Mouse (Mus musculus) hindbrain, embryonic 14.5 days (tissue): ENCODE results near the gene 1700020A23Rik. TPM values are rescaled to one million over a fixed set of nuclear protein-coding genes. Genes with fewer than 3 reads are reported as not detected.

Source experiments
- ATAC-seq: fragments of 200-750 bp; cut with Nextera tagmentation; 2 replicates; pipeline ENCODE4 v1.8.0; 2017; ENCODE audit warnings: moderate number of reproducible peaks, mild to moderate bottlenecking, moderate TSS enrichment, moderate library complexity; ENCODE audit not compliant: low FRiP score
- DNase-seq: peaks from one replicate; pipeline ENCODE4 v3.0.0-alpha.2; 2015; ENCODE audit warnings: low spot score
- H3K27ac ChIP-seq: fragments of 300-500 bp; sonication (generic); 2 replicates; pipeline ENCODE4 v1.5.1; 2014; ENCODE audit warnings: mild to moderate bottlenecking, moderate library complexity
- H3K27me3 ChIP-seq: fragments of 300-500 bp; sonication (generic); 2 replicates; pipeline ENCODE4 v1.6.1; 2014; ENCODE audit warnings: mild to moderate bottlenecking, low read length, mixed read lengths; ENCODE audit not compliant: control insufficient read depth, insufficient read depth
- H3K36me3 ChIP-seq: fragments of 300-500 bp; sonication (generic); replicated peaks from 2 replicates; pipeline ENCODE4 v1.6.1; 2014; ENCODE audit not compliant: control insufficient read depth, insufficient read depth
- H3K4me1 ChIP-seq: fragments of 300-500 bp; sonication (generic); replicated peaks from 2 replicates; pipeline ENCODE4 v1.6.1; 2014; ENCODE audit warnings: antibody characterized with exemption, low read length, mixed read lengths; ENCODE audit not compliant: control insufficient read depth, insufficient read depth
- H3K4me2 ChIP-seq: fragments of 300-500 bp; sonication (generic); replicated peaks from 2 replicates; pipeline ENCODE4 v1.6.1; 2014; ENCODE audit warnings: mild to moderate bottlenecking, moderate library complexity
- H3K4me3 ChIP-seq: fragments of 300-500 bp; sonication (generic); replicated peaks from 2 replicates; pipeline ENCODE4 v1.5.1; 2014; ENCODE audit warnings: mild to moderate bottlenecking, low read length
- H3K9ac ChIP-seq: fragments of 300-500 bp; sonication (generic); 2 replicates; pipeline ENCODE4 v1.6.1; 2014
- H3K9me3 ChIP-seq: fragments of 300-500 bp; sonication (generic); 2 replicates; pipeline ENCODE4 v1.6.1; 2016; ENCODE audit warnings: low read length; ENCODE audit not compliant: control insufficient read depth
- WGBS: fragments of 180-500 bp; shearing (Covaris S2); extraction: QIAGEN DNeasy Blood & Tissue Kit; methylation state at CpG from one replicate; pipeline ENCODE4 v1.1.7; 2014; 5-methylcytosine and 5-hydroxymethylcytosine counted together
- polyA plus RNA-seq: library from polyadenylated mRNA; unstranded; fragments of >200 nt; fragmentation: Nextera tagmentation; extraction: Ambion mirVana; gene quantifications from 2 replicates; pipeline ENCODE4 v1.2.1, GENCODE M21; 2014

The 1700020A23Rik gene
- polyA plus RNA-seq, 1 experiment from 2014 or later: 0.72 TPM

- Histone ChIP-seq H3K36me3 (no peaks in the 10 kb centered on the region), H3K4me2 (no peak overlapping the region), H3K27me3 (no peaks in the 10 kb centered on the region), H3K27ac (no peak overlapping the region), H3K4me3 (no peak overlapping the region), H3K9ac (no peak overlapping the region), H3K9me3 (no peaks in the 10 kb centered on the region), H3K4me1 (no peaks in the 10 kb centered on the region)
- ATAC-seq (no peak), DNase-seq (no peak)
- 68% methylated on average over 6 of the region's 6 CpGs for WGBS
Measured at GRCm38 (mm10) chr2:130383895-130384294, 21.2 kb upstream of the 1700020A23Rik start.

DNA sequence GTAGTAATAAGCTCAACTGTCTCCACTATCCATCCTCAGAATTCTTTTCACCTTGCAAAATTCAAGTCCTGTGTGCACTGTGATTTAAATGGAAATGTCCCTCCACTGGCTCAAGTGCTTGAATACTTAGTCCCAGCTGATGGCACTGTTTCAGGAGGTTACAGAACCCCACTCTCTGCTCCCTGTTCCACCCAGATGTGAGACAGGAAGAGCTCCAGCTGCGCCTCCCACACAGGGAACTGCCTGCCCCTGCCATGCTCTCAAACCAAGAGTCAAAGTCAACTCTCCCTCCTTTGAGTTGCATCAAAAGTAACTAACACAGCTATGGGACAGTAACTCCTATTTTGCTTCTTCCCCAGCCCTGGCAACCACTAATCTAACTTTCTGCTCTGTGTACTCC lies 18.8 kb upstream of the 1700020A23Rik start:
- no peaks in the 10 kb centered on the region for H3K9me3 ChIP-seq
- no peaks in the 10 kb centered on the region for H3K27me3 ChIP-seq
- 90% methylated on average over 1 of the region's 1 CpGs for WGBS
- no peak overlapping the region for H3K9ac ChIP-seq
- no peaks in the 10 kb centered on the region for H3K36me3 ChIP-seq
- no peak overlapping the region for H3K4me3 ChIP-seq
- H3K4me2 ChIP-seq: no peak overlapping the region
- no peaks in the 10 kb centered on the region for H3K4me1 ChIP-seq
- ATAC-seq (no peak), DNase-seq (no peak)
- no peak overlapping the region for H3K27ac ChIP-seq

GRCm38 (mm10) chr2:130388796-130389195 lies 16.3 kb upstream of the 1700020A23Rik start:
- DNase-seq: no peak
- H3K4me2 ChIP-seq: no peak overlapping the region
- no peaks in the 10 kb centered on the region for H3K9me3 ChIP-seq
- no peaks in the 10 kb centered on the region for H3K4me1 ChIP-seq
- no peak overlapping the region for H3K9ac ChIP-seq
- 86% methylated on average over 2 of the region's 2 CpGs for WGBS
- H3K27me3 ChIP-seq: no peaks in the 10 kb centered on the region
- no peak for ATAC-seq
- peaks cover 7% of the 10 kb centered on the region; the same call in 1 of the 2 replicates for H3K36me3 ChIP-seq
- no peak overlapping the region for H3K4me3 ChIP-seq
- H3K27ac ChIP-seq: no peak overlapping the region

DNA sequence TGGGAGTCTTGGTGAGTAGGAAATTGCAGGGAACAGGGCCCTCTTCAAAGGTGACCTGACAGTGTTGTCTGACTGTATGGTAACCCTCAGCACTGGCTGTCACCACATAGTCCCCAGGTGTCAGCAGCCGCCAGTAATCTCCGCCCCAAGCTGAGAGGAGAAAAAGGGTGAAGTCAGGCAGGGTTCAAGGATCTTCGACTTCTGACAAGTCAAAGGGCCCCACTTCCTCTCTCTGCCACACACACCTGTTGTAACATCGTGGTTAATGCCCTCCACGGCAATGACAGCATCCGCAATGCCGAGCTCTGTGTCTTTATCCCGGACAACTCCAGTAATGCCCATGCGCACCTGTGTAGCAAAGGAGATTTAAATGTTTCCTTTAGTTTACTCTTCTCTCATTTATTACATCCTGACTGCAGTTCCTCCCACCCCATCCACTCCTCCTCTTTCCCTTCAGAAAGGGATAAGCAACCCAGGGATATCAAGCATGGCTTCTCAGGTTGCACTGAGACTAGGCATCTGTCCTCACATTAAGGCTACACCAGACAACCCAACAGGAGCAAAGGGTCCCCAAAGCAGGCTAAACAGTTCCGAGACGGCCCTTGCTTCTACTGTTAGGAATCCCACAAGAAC lies 13.9 kb upstream of the 1700020A23Rik start:
- ATAC-seq (no peak), DNase-seq (no peak)
- Histone ChIP-seq H3K4me2 (no peak overlapping the region), H3K9me3 (no peaks in the 10 kb centered on the region), H3K4me3 (no peak overlapping the region), H3K4me1 (no peaks in the 10 kb centered on the region), H3K27me3 (no peaks in the 10 kb centered on the region), H3K36me3 (peaks cover 7% of the 10 kb centered on the region; the same call in 1 of the 2 replicates), H3K9ac (no peak overlapping the region), H3K27ac (no peak overlapping the region)
- WGBS: 87% methylated on average over 11 of the region's 11 CpGs

DNA sequence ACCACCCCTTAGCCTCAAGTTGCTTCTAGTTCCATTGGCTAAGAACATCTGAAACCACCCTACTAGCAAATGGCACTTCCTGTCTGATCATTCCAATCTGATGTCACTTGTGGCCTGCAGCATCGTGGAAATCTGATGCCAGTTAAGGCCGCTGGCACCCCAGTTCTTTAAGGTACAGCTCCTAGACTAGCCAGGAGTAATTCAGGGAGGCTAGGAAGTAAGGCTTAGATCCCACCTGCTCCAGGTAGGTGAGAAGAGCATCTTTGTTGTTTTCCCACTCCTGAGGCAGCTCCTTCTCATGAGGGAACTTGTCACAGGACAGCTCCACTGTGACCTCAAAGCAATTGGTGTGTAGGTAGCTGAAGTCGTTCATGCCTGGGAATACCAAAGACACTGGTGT lies 12.2 kb upstream of the 1700020A23Rik start:
- peaks cover 7% of the 10 kb centered on the region; the same call in 1 of the 2 replicates for H3K36me3 ChIP-seq
- no peak for DNase-seq
- peaks cover under 1% of the 10 kb centered on the region; the same call in 1 of the 2 replicates for H3K27me3 ChIP-seq
- no peaks in the 10 kb centered on the region for H3K9me3 ChIP-seq
- no peak overlapping the region for H3K4me3 ChIP-seq
- no peak overlapping the region for H3K4me2 ChIP-seq
- H3K9ac ChIP-seq: no peak overlapping the region
- ATAC-seq: no peak
- H3K27ac ChIP-seq: no peak overlapping the region
- peaks cover 15% of the 10 kb centered on the region; the same call in 1 of the 2 replicates for H3K4me1 ChIP-seq
- 91% methylated on average over 3 of the region's 3 CpGs for WGBS

- Histone ChIP-seq H3K4me1 (peaks cover 20% of the 10 kb centered on the region; the same call in 1 of the 2 replicates), H3K36me3 (peaks cover 7% of the 10 kb centered on the region; the same call in 1 of the 2 replicates)
Measured at GRCm38 (mm10) chr2:130395696-130396095, 9.4 kb upstream of the 1700020A23Rik start.

DNA sequence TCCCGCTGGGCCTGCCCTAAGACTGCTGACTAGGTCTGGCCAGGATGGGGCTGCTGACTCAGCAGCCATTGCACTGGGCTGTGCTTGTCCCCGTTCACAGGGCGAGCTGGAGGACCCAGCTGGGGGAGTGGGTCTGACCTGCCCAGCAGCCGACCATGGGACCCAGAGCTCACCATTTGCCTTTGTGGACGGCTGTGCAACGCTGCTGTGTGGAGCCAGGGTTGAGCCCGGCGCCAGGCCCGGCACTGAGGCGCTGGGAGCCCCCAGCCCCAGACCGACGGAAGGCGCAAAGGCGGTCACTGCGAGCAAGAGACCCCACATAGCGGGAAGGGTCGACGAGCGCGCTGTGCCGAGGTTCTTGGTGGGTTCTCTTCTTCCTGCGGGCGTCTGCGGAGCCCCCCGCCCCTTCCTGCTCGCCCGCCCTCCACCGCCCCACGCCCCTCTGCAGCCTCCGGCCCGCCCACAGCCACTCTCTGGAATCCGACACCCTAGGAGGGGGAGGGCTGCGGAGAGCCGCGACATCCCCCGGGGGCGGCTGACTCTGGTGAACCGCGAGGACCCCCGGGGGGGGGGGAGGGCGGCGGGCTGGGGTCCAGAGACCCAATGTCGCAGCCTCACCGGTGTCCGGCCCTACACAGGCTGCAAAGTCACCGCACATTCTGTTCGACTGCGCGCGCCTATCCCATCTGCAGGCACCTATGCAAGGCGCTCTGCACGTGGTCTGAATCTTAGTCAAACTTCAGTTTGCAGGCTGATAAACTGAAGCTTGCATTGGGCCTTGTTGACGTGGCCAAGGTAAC lies 7.7 kb upstream of the 1700020A23Rik start, which contains the start of gene Cpxm1:
Cpxm1 (minus strand) TSS at position 389 of the 800 bp plus-strand sequence.
- Histone ChIP-seq H3K9me3 (no peaks in the 10 kb centered on the region), H3K4me2 (peak within 1 kb of the TSS; percentile 81), H3K27ac (no peak within 1 kb of the TSS), H3K27me3 (peaks cover 5% of the 10 kb centered on the region; the same call in 1 of the 2 replicates), H3K36me3 (peaks cover 7% of the 10 kb centered on the region; the same call in 1 of the 2 replicates), H3K4me3 (peak within 1 kb of the TSS; percentile 42), H3K9ac (peak within 1 kb of the TSS; percentile 72), H3K4me1 (peaks cover 20% of the 10 kb centered on the region; the same call in 1 of the 2 replicates)
- peak; percentile 27 for DNase-seq
- WGBS: under 1% methylated on average over 42 of the region's 53 CpGs
- ATAC-seq: peak; percentile 83

More at GRCm38 (mm10) chr2:130395696-130396095, 9.4 kb upstream of the 1700020A23Rik start:
- Histone ChIP-seq H3K9me3 (no peaks in the 10 kb centered on the region), H3K27me3 (peaks cover 5% of the 10 kb centered on the region; the same call in 1 of the 2 replicates), H3K27ac (no peak overlapping the region), H3K9ac (no peak overlapping the region), H3K4me3 (no peak overlapping the region), H3K4me2 (no peak overlapping the region)
- no peak for ATAC-seq
- WGBS: 93% methylated on average over 11 of the region's 11 CpGs
- no peak for DNase-seq

GRCm38 (mm10) chr2:130398091-130398490 lies 7.0 kb upstream of the 1700020A23Rik start:
- DNase-seq (no peak), ATAC-seq (no peak)
- 12% methylated on average over 14 of the region's 14 CpGs for WGBS
- Histone ChIP-seq H3K36me3 (peaks cover 3% of the 10 kb centered on the region; the same call in 1 of the 2 replicates), H3K27me3 (peaks cover 5% of the 10 kb centered on the region; the same call in 1 of the 2 replicates), H3K27ac (no peak overlapping the region), H3K4me2 (peak overlapping the region; percentile 81), H3K4me1 (peaks cover 20% of the 10 kb centered on the region; the same call in 1 of the 2 replicates), H3K9me3 (no peaks in the 10 kb centered on the region), H3K4me3 (peak overlapping the region; percentile 42), H3K9ac (peak overlapping the region; percentile 72; the same call in 1 of the 2 replicates)

- ATAC-seq (no peak), DNase-seq (no peak)
- H3K4me3 ChIP-seq: no peak overlapping the region
- H3K4me1 ChIP-seq: peaks cover 20% of the 10 kb centered on the region; the same call in 1 of the 2 replicates
- WGBS: 97% methylated on average over 1 of the region's 1 CpGs
- H3K36me3 ChIP-seq: no peaks in the 10 kb centered on the region
- H3K27me3 ChIP-seq: peaks cover 5% of the 10 kb centered on the region; the same call in 1 of the 2 replicates
- H3K4me2 ChIP-seq: no peak overlapping the region
- no peak overlapping the region for H3K9ac ChIP-seq
- H3K9me3 ChIP-seq: no peaks in the 10 kb centered on the region
- no peak overlapping the region for H3K27ac ChIP-seq
Measured at GRCm38 (mm10) chr2:130400046-130400445, 5.0 kb upstream of the 1700020A23Rik start.
